ENCODE assay signal across 10 mouse cellular contexts in the genomic region with DNA sequence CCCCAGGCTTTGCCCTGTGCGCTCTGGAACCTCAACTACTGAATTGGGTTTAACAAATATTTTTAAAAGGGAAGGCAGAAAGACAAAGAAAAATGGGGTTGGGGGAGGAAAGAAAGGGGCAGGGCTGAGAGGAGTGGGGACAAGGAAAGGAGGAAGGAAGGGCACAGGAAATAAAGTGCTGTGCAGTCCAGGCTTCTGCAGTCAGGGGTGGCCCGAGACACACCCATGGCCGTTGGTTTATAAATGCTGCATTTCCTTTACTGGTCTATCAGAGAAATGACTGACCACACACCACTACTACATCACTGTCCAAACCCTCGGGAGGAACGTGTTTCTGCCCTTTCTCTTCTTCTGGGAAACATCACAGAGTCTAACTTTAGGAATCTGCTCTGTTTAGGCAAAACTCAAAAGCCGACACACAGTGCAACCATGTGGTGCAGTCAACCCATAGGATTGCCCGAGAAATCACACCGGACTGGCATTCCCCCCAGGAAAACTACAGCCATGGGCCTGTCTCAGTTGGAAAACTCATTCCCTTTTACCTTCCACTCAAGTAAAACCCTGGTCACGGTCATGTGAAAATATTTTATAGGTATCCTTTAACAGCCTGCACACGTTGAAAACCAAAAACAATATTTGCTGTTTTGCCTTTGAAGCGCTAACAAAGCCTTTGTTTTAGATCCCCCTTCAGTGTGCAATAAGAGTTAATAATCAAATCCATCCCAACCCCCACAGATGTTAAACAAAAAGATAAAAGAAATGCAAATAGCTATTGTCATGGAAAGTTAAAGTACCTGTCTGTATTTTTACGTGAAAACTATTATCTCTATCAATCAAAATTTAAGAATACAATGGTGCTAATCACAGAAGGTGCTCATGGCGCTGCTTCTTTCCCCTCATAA.
DNase-seq lines count a peak whose midpoint lies in the region; ATAC-seq lines count a peak whose summit lies in the region.
"Had no signal": no experiment of that assay in that cellular context is flagged by ENCODE, and none has a peak within 500 bp of the region (broad histone marks: within the 10 kb centered on the region; RNA-seq: fewer than 3 reads in every experiment).

No protein-coding gene starts in this region.

- H3K27me3 ChIP-seq in forebrain, embryonic 16.5 days (replicated peaks; ENCODE audit: control insufficient read depth, insufficient read depth, low read length): no peaks in the 10 kb centered on the region
- no peaks in the 10 kb centered on the region for H3K27me3 ChIP-seq in forebrain, embryonic 13.5 days
- peaks cover 5% of the 10 kb centered on the region; the same call in 1 of the 2 replicates for H3K27me3 ChIP-seq in neural tube, embryonic 12.5 days (replicated peaks)
- H3K27me3 ChIP-seq in liver, embryonic 16.5 days (ENCODE audit: control insufficient read depth, insufficient read depth, low read depth, low read length): no peaks in the 10 kb centered on the region
- no peaks in the 10 kb centered on the region for H3K27me3 ChIP-seq in stomach, embryonic 14.5 days (ENCODE audit: control insufficient read depth, insufficient read depth, low read length)

- no peak overlapping the region for H3K9ac ChIP-seq in forebrain, embryonic 16.5 days (replicated peaks; ENCODE audit: low read depth, low read length)
- H3K9ac ChIP-seq in forebrain, embryonic 13.5 days: no peak overlapping the region
- H3K9ac ChIP-seq in neural tube, embryonic 12.5 days: no peak overlapping the region
- no peak overlapping the region for H3K9ac ChIP-seq in liver, embryonic 16.5 days (ENCODE audit: low read depth, low read length)
- no peak overlapping the region for H3K9ac ChIP-seq in stomach, embryonic 14.5 days (replicated peaks; ENCODE audit: low read depth, low read length)
- H3K9ac ChIP-seq: limb, embryonic 12.5 days had no signal

- H3K4me1 ChIP-seq in forebrain, embryonic 16.5 days (replicated peaks; ENCODE audit: control insufficient read depth, insufficient read depth, low read length): peaks cover 40% of the 10 kb centered on the region
- peaks cover 75% of the 10 kb centered on the region for H3K4me1 ChIP-seq in forebrain, embryonic 13.5 days
- peaks cover 41% of the 10 kb centered on the region for H3K4me1 ChIP-seq in neural tube, embryonic 12.5 days
- peaks cover 8% of the 10 kb centered on the region; the same call in 1 of the 2 replicates for H3K4me1 ChIP-seq in liver, embryonic 16.5 days (ENCODE audit: control insufficient read depth, low read depth, low read length)
- H3K4me1 ChIP-seq in stomach, embryonic 14.5 days (ENCODE audit: control insufficient read depth, insufficient read depth, low read length): peaks cover 45% of the 10 kb centered on the region

- no peak overlapping the region for H3K4me2 ChIP-seq in forebrain, embryonic 16.5 days (ENCODE audit: low read length)
- H3K4me2 ChIP-seq in forebrain, embryonic 13.5 days: no peak overlapping the region
- H3K4me2 ChIP-seq in neural tube, embryonic 12.5 days (replicated peaks): peak overlapping the region; percentile 9; the same call in 1 of the 2 replicates
- H3K4me2 ChIP-seq in liver, embryonic 16.5 days (ENCODE audit: low read depth, low read length): no peak overlapping the region; the same call in 1 of the 2 replicates
- H3K4me2 ChIP-seq in stomach, embryonic 14.5 days (replicated peaks; ENCODE audit: low read depth, low read length): peak overlapping the region; percentile 13
- H3K4me2 ChIP-seq: limb, embryonic 12.5 days had no signal

- H3K27ac ChIP-seq in forebrain, embryonic 16.5 days (ENCODE audit: low read length): peak overlapping the region; percentile 25; the same call in 1 of the 2 replicates
- H3K27ac ChIP-seq in forebrain, embryonic 13.5 days: no peak overlapping the region
- H3K27ac ChIP-seq in neural tube, embryonic 12.5 days: no peak overlapping the region
- H3K27ac ChIP-seq in liver, embryonic 16.5 days (ENCODE audit: low read length): peak overlapping the region; percentile 6; the same call in 1 of the 2 replicates
- peak overlapping the region; percentile 48; the same call in 1 of the 2 replicates for H3K27ac ChIP-seq in stomach, embryonic 14.5 days (ENCODE audit: low read length)
- H3K27ac ChIP-seq: limb, embryonic 12.5 days had no signal

- no peak for DNase-seq in neural tube, embryonic 10.5 days (ENCODE audit: extremely low spot score, low spot score)
- DNase-seq in right cerebral cortex, postnatal 4 days: no peak
- no peak for DNase-seq in testis, postnatal 14 days (ENCODE audit: low spot score)
- DNase-seq: cerebellum, postnatal 25 days had no signal

- H3K36me3 ChIP-seq in forebrain, embryonic 16.5 days (ENCODE audit: control insufficient read depth, insufficient read depth): no peaks in the 10 kb centered on the region
- no peaks in the 10 kb centered on the region for H3K36me3 ChIP-seq in forebrain, embryonic 13.5 days (ENCODE audit: poor library complexity, severe bottlenecking)
- no peaks in the 10 kb centered on the region for H3K36me3 ChIP-seq in neural tube, embryonic 12.5 days
- H3K36me3 ChIP-seq in liver, embryonic 16.5 days (ENCODE audit: control insufficient read depth, insufficient read depth): no peaks in the 10 kb centered on the region
- no peaks in the 10 kb centered on the region for H3K36me3 ChIP-seq in stomach, embryonic 14.5 days (ENCODE audit: control insufficient read depth, insufficient read depth, low read length)
- H3K36me3 ChIP-seq: limb, embryonic 12.5 days had no signal

- WGBS in forebrain, embryonic 16.5 days: 35% methylated on average over 13 of the region's 13 CpGs
- 31% methylated on average over 13 of the region's 13 CpGs for WGBS in forebrain, embryonic 13.5 days
- WGBS in neural tube, embryonic 12.5 days: 18% methylated on average over 13 of the region's 13 CpGs
- 19% methylated on average over 13 of the region's 13 CpGs for WGBS in liver, embryonic 16.5 days (ENCODE audit: insufficient replicate concordance)
- WGBS in stomach, embryonic 14.5 days: 31% methylated on average over 13 of the region's 13 CpGs

- ATAC-seq in forebrain, embryonic 16.5 days: 0 out of 2 replicates have a peak, but pooled peaks have one; percentile 30
- ATAC-seq in forebrain, embryonic 13.5 days: no peak; the same call in 1 of the 2 replicates
- no peak for ATAC-seq in neural tube, embryonic 12.5 days (ENCODE audit: low FRiP score, low read depth)
- ATAC-seq in liver, embryonic 16.5 days (ENCODE audit: low read depth): 0 out of 2 replicates have a peak, but pooled peaks have one; percentile 30
- 0 out of 2 replicates have a peak, but pooled peaks have one; percentile 43 for ATAC-seq in stomach, embryonic 14.5 days (ENCODE audit: insufficient number of reproducible peaks, insufficient read depth, low FRiP score, low read depth)

- H3K9me3 ChIP-seq in forebrain, embryonic 16.5 days (ENCODE audit: control insufficient read depth, low read length): no peaks in the 10 kb centered on the region
- no peaks in the 10 kb centered on the region for H3K9me3 ChIP-seq in forebrain, embryonic 13.5 days (replicated peaks)
- no peaks in the 10 kb centered on the region for H3K9me3 ChIP-seq in neural tube, embryonic 12.5 days
- H3K9me3 ChIP-seq in liver, embryonic 16.5 days (replicated peaks; ENCODE audit: control insufficient read depth, low read length): no peaks in the 10 kb centered on the region
- H3K9me3 ChIP-seq in stomach, embryonic 14.5 days (ENCODE audit: control insufficient read depth, low read depth, low read length): no peaks in the 10 kb centered on the region
- H3K9me3 ChIP-seq: limb, embryonic 12.5 days had no signal

- H3K4me3 ChIP-seq in forebrain, embryonic 16.5 days (replicated peaks; ENCODE audit: low read length): no peak overlapping the region
- H3K4me3 ChIP-seq in forebrain, embryonic 13.5 days: no peak overlapping the region
- H3K4me3 ChIP-seq in neural tube, embryonic 12.5 days: no peak overlapping the region
- H3K4me3 ChIP-seq in liver, embryonic 16.5 days (ENCODE audit: low read depth, low read length): no peak overlapping the region
- no peak overlapping the region for H3K4me3 ChIP-seq in stomach, embryonic 14.5 days (ENCODE audit: low read depth, low read length)
- H3K4me3 ChIP-seq: limb, embryonic 12.5 days had no signal

Comparison
In these comparisons a context has a peak if more than half of its experiments do, and no peak if none do; other contexts are left out.
1. ATAC-seq: peak in forebrain, embryonic 16.5 days (single experiment), liver, embryonic 16.5 days (single experiment) and stomach, embryonic 14.5 days (single experiment); none in forebrain, embryonic 13.5 days (single experiment) and neural tube, embryonic 12.5 days (single experiment).
2. H3K27ac ChIP-seq: peak in forebrain, embryonic 16.5 days (single experiment), liver, embryonic 16.5 days (single experiment) and stomach, embryonic 14.5 days (single experiment); none in forebrain, embryonic 13.5 days (single experiment) and neural tube, embryonic 12.5 days (single experiment).
3. H3K4me2 ChIP-seq: peak in neural tube, embryonic 12.5 days (single experiment) and stomach, embryonic 14.5 days (single experiment); none in forebrain, embryonic 16.5 days (single experiment), forebrain, embryonic 13.5 days (single experiment) and liver, embryonic 16.5 days (single experiment).